Mouse (Mus musculus) C2C12 (cell line): Measurements from ENCODE around the gene Olfr31. TPM values are rescaled to one million over a fixed set of nuclear protein-coding genes. Genes with fewer than 3 reads are reported as not detected.

Source experiments
- H3K27me3 ChIP-seq: one replicate; pipeline ENCODE4 v1.6.1; 2011; ENCODE audit not compliant: control insufficient read depth, insufficient read depth, insufficient read length
- H3K36me3 ChIP-seq: one replicate; pipeline ENCODE4 v1.6.1; 2011; ENCODE audit not compliant: control insufficient read depth, insufficient read depth
- H3K4me3 ChIP-seq: one replicate; pipeline ENCODE4 v1.5.1; 2011; ENCODE audit warnings: mild to moderate bottlenecking, control low read depth; ENCODE audit not compliant: poor library complexity, insufficient read depth, severe bottlenecking
- H3K79me2 ChIP-seq: one replicate; pipeline ENCODE4 v1.6.1; 2011; ENCODE audit not compliant: control insufficient read depth, insufficient read depth
- H3K79me3 ChIP-seq: one replicate; pipeline ENCODE4 v1.6.1; 2011; ENCODE audit warnings: low read depth, control low read depth
- H3ac ChIP-seq: one replicate; pipeline ENCODE3; 2011; ENCODE audit warnings: low read depth; ENCODE audit not compliant: control insufficient read depth, insufficient read length
- CEBPB ChIP-seq: IDR thresholded peaks from one replicate; pipeline ENCODE4 v1.6.1; 2011; ENCODE audit warnings: low read depth, mild to moderate bottlenecking, control low read depth, moderate library complexity
- CTCF ChIP-seq: IDR thresholded peaks from one replicate; pipeline ENCODE4 v1.5.1; 2011; ENCODE audit not compliant: control insufficient read depth, insufficient read depth, insufficient read length
- FOSL1 ChIP-seq: IDR thresholded peaks from one replicate; pipeline ENCODE4 v1.8.0; 2011; ENCODE audit warnings: mild to moderate bottlenecking, low read length; ENCODE audit not compliant: poor library complexity, insufficient read depth, severe bottlenecking
- MAX ChIP-seq: IDR thresholded peaks from one replicate; pipeline ENCODE4 v1.6.1; 2011; ENCODE audit warnings: mild to moderate bottlenecking, control low read depth
- MYOD1 ChIP-seq: IDR thresholded peaks from one replicate; pipeline ENCODE4 v1.6.1; 2011; ENCODE audit warnings: low read depth; ENCODE audit not compliant: control insufficient read depth, insufficient read length
- MYOG ChIP-seq: IDR thresholded peaks from one replicate; pipeline ENCODE4 v1.6.1; 2011; ENCODE audit not compliant: control insufficient read depth, insufficient read length; ENCODE audit errors: extremely low read depth
- USF1 ChIP-seq: IDR thresholded peaks from one replicate; pipeline ENCODE4 v1.6.1; 2011; ENCODE audit warnings: low read depth, mild to moderate bottlenecking, control low read depth, moderate library complexity
- long read RNA-seq, 2 experiments: library from polyadenylated mRNA; unstranded; transcript quantifications; one replicate each; pipeline ENCODE4 v2.0.0; 2019 to 2020
- polyA plus RNA-seq: library from polyadenylated mRNA; unstranded; fragments of >200 nt; fragmentation: generic; extraction: Trizol; gene quantifications from one replicate; pipeline ENCODE4 v1.2.1, GENCODE M21; 2012; ENCODE audit warnings: missing spikeins

The Olfr31 gene
- polyA plus RNA-seq: not detected
- long read RNA-seq, experiment 1: 0 reads
- long read RNA-seq, experiment 2: 0 reads

DNA sequence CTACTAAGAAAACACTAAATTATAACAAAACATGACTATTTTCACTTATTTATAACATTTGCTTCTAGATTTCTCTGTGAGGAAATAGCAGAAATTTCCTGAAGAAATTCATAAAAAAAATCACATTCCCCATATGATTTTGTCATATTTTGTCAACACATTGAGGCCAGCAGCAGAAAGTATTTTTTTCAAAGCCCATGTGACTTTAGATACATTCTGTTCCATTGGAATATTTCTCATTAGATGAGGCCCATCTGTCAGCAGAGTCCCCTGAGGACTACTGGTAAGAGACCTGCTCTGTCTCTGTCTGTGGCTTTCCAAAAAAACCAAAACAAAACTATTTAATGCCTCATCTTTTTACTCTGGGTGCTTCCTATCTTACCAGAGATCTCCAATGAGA is at the start of gene Olfr31:
Gene Olfr31 (plus strand): TSS at position 301 of the 400 bp plus-strand sequence.
- H3K79me3 ChIP-seq: no peaks in the 10 kb centered on the region
- TF ChIP-seq CEBPB: no peak
- no peak for TF ChIP-seq CTCF
- H3K4me3 ChIP-seq: no peak within 1 kb of the TSS
- H3K79me2 ChIP-seq: no peaks in the 10 kb centered on the region
- H3K36me3 ChIP-seq: no peaks in the 10 kb centered on the region
- H3ac ChIP-seq: no peak within 1 kb of the TSS
- no peaks in the 10 kb centered on the region for H3K27me3 ChIP-seq

DNA sequence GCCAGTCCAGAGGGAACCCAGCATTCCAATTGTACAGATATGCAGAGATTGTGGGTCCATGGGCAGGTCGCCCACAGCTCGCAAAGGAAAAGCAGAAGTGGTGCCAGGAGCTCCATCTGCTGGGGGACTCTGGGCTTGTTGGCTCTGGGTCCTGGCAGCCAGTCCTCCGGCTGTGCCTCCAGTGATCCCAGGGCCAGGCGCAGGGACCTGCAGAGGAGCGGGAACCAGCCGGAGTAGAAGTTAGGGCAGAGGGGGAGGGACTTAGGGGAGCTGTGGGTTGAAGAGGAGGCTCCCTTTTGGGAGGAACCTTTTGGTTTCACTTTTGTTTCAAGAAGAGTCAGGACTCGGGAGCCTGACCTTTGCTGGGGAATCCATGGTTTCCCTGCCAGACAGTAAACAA is 28.2 kb upstream of the Olfr31 start:
- no peak overlapping the region for H3K4me3 ChIP-seq
- no peaks in the 10 kb centered on the region for H3K79me3 ChIP-seq
- H3K79me2 ChIP-seq: no peaks in the 10 kb centered on the region
- H3ac ChIP-seq: no peak overlapping the region
- H3K36me3 ChIP-seq: no peaks in the 10 kb centered on the region
- TF ChIP-seq FOSL1 (no peak), MYOD1 (no peak), CTCF (peak; percentile 21), MYOG (no peak), MAX (no peak)
- no peaks in the 10 kb centered on the region for H3K27me3 ChIP-seq

DNA sequence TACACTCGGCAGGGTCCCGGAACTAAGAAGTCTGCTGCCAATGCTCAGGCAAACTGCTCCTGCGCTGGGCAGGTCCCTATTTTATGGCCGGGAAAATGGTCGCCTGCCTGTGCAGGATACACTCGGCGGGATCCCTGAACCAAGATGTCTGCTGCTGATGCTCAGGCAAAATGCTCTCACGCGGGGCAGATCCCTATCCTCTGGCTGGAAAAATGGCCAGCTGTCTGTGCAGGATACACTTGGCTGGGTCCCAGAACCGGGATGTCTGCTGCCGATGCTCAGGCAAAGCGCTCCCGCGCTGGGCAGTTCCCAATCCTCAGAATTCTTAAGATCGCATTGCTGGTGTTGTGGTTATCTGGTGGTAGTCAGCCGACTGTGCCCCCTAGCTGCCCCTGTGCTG is 13.7 kb upstream of the Olfr31 start:
- TF ChIP-seq FOSL1: no peak
- Histone ChIP-seq H3K79me3 (no peaks in the 10 kb centered on the region), H3K79me2 (no peaks in the 10 kb centered on the region), H3ac (no peak overlapping the region), H3K4me3 (no peak overlapping the region), H3K27me3 (no peaks in the 10 kb centered on the region), H3K36me3 (no peaks in the 10 kb centered on the region)

DNA sequence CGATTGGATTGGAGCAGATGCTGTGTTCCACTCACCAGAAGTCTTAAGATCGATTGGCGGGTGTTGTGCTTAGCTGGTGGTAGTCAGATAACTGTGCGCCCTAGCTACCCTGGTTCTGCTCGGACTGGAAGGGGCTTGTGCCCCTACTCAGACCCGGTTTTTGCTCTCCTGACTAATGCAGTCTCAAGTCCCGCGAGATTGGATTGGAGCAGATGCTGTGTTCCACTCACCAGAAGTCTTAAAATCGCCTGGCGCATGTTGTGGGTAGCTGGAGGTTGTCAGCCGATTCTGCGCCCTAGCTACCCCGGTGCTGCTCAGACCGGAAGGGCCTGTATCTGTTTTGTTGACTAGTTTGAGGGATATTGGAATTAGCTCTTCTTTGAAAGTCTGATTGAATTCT is 13.2 kb upstream of the Olfr31 start:
- no peak overlapping the region for H3ac ChIP-seq
- no peaks in the 10 kb centered on the region for H3K79me2 ChIP-seq
- no peaks in the 10 kb centered on the region for H3K36me3 ChIP-seq
- H3K27me3 ChIP-seq: no peaks in the 10 kb centered on the region
- H3K79me3 ChIP-seq: no peaks in the 10 kb centered on the region
- H3K4me3 ChIP-seq: no peak overlapping the region
- TF ChIP-seq CTCF (no peak), MYOG (no peak), MAX (no peak), MYOD1 (no peak), CEBPB (no peak), FOSL1 (no peak), USF1 (no peak)

DNA sequence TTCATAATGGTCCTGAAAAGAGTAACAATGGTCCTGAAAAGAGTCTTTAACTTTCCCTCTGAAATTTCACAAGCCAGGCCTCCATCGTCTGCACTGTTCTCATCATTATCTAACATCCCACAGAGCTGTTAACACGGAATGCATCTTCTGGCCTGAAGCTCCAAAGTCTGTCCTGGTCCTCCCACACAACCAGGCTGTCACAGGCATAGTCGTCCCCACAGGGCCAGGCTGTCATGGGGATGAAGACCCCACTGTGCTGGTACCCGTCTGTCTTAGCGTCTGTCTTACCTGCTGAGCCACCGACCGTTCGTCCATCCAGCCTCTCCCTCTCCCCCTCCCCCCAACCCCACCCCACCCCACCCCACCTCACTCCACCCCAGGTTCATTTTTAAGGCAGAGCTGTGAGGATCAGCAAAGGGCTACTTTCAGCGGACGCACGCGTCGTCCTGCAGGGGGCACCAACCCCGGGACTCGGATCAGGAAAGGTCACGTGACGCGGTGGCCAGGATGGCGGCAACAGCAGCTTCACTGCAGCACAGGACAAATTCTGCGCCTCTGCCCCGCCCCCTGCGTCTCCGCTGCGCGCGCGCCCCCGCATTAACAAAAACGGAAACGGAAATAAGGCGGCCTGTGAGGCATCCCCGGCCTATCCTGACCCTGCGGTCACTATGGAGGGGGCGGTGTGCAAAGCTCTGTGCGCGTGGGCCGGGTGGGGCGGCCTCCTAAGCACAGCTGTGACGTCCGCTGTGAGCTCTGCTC is 22.7 kb downstream of the Olfr31 start:
- Histone ChIP-seq H3K36me3 (no peaks in the 10 kb centered on the region), H3K27me3 (no peaks in the 10 kb centered on the region), H3K79me3 (no peaks in the 10 kb centered on the region), H3K79me2 (no peaks in the 10 kb centered on the region), H3ac (peak overlapping the region; percentile 54), H3K4me3 (peak overlapping the region; percentile 46)
- TF ChIP-seq USF1 (peak; percentile 88), CTCF (no peak)

DNA sequence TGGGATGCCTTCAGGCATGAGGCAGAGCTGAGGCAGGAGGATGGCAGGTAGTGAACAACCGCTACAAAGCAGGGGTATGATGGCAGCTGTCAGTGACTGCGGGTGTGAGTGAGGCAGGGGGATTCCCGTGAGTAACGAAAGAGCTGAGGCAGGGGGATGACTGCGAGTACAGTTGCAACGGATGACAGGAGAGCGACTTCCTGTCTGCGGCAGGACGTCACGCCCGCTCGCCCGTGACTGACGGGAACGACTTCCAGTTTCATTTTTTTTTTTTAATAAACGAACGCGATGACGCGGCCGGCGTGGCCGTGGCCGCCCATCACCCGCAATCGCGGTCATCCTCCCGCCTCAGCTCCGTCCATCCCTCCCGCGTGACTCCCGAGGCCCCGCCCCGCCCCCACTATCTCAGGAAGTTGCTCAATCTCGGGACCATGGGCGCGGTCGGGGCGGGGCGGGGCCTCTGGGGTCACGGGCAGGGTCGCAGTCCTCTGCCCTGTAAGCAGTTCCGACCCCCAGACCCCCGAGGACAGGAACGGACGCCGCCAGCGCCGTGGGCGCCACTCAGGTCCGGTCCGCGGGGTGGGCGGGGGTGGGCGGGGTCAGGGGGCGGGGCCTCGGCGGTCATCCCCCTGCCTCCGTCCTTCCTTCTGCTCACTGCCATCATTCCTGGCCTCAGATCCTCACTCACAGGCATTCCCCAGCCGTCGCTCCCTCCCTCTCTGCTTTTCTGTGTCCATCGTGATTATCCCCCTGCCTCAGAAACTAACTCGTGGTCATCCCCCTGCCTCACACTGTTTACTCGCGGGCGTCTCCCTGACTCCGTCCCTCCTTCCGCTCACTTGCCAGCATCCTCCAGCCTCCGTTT is 23.6 kb downstream of the Olfr31 start, which contains the start of gene Il3ra:
Gene Il3ra (plus strand): TSS at position 328 of the 865 bp plus-strand sequence.
- H3K4me3 ChIP-seq: peak within 1 kb of the TSS; percentile 46
- H3K27me3 ChIP-seq: no peaks in the 10 kb centered on the region
- no peaks in the 10 kb centered on the region for H3K79me2 ChIP-seq
- H3K36me3 ChIP-seq: no peaks in the 10 kb centered on the region
- peak within 1 kb of the TSS; percentile 64 for H3ac ChIP-seq
- H3K79me3 ChIP-seq: no peaks in the 10 kb centered on the region
- no peak for TF ChIP-seq CTCF
- peak; percentile 63 for TF ChIP-seq CEBPB
